Mouse (Mus musculus) urinary bladder, postnatal 10 days (tissue): ENCODE measurements at regions not wholly inside any gene's neighbourhood (a gene's known extent, or its start where the extent isn't known, plus 50 kb on each side); places are given as distances from the start of the nearest gene placed in this dataset.

Source experiments
- DNase-seq: peaks from one replicate; pipeline ENCODE4 v3.0.0; 2022; ENCODE audit warnings: low spot score

GRCm38 (mm10) chr4:95215187-95215586, 163.2 kb upstream of the Jun start:
- no peak for DNase-seq

GRCm38 (mm10) chr4:95230461-95230860, 178.4 kb upstream of the Jun start:
- DNase-seq: no peak

GRCm38 (mm10) chr4:95233034-95233433, 181.0 kb upstream of the Jun start:
- DNase-seq: no peak

- DNase-seq: no peak
Observed at GRCm38 (mm10) chr4:95234030-95234555, 182.1 kb upstream of the Jun start.

GRCm38 (mm10) chr4:95247977-95248376, 196.0 kb upstream of the Jun start:
- DNase-seq: no peak

GRCm38 (mm10) chr4:95249031-95249430, 197.0 kb upstream of the Jun start:
- DNase-seq: no peak

- no peak for DNase-seq
Observed at GRCm38 (mm10) chr4:95250083-95250482, 198.1 kb upstream of the Jun start.

- DNase-seq: no peak
Observed at GRCm38 (mm10) chr4:95269766-95270165, 217.7 kb upstream of the Jun start.

GRCm38 (mm10) chr4:95270389-95270788, 218.4 kb upstream of the Jun start:
- no peak for DNase-seq

GRCm38 (mm10) chr4:95276231-95276630, 224.2 kb upstream of the Jun start:
- DNase-seq: no peak

- no peak for DNase-seq
Observed at GRCm38 (mm10) chr4:95277989-95278713, 226.1 kb upstream of the Jun start.

GRCm38 (mm10) chr4:95278714-95279095, 226.7 kb upstream of the Jun start:
- DNase-seq: no peak

GRCm38 (mm10) chr4:95279200-95279599, 227.2 kb upstream of the Jun start:
- DNase-seq: no peak

- no peak for DNase-seq
Observed at GRCm38 (mm10) chr4:95282083-95282482, 230.1 kb upstream of the Jun start.

GRCm38 (mm10) chr4:95283789-95284188, 231.8 kb upstream of the Jun start:
- no peak for DNase-seq

- DNase-seq: no peak
Observed at GRCm38 (mm10) chr4:95284192-95284591, 232.2 kb upstream of the Jun start.

GRCm38 (mm10) chr4:95284696-95285095, 232.7 kb upstream of the Jun start:
- DNase-seq: no peak

GRCm38 (mm10) chr4:95290321-95290720, 238.3 kb upstream of the Jun start:
- no peak for DNase-seq

- no peak for DNase-seq
Observed at GRCm38 (mm10) chr4:95294110-95294509, 242.1 kb upstream of the Jun start.

GRCm38 (mm10) chr4:95301907-95302306, 249.9 kb upstream of the Jun start:
- no peak for DNase-seq

GRCm38 (mm10) chr4:95303337-95303736, 251.3 kb upstream of the Jun start:
- DNase-seq: no peak

GRCm38 (mm10) chr4:95304006-95304405, 252.0 kb upstream of the Jun start:
- DNase-seq: no peak

GRCm38 (mm10) chr4:95307134-95307533, 250.2 kb upstream of the Fggy start:
- no peak for DNase-seq

GRCm38 (mm10) chr4:95308469-95308895, 248.8 kb upstream of the Fggy start:
- no peak for DNase-seq
